Mouse (Mus musculus) lung, postnatal 0 days (tissue): ENCODE measurements around the gene Med13l. TPM values are rescaled to one million over a fixed set of nuclear protein-coding genes. Genes with fewer than 3 reads are reported as not detected.

Experiments
- ATAC-seq: fragments of 200-750 bp; cut with Nextera tagmentation; 2 replicates; pipeline ENCODE4 v1.8.0; 2017; ENCODE audit warnings: moderate library complexity
- DNase-seq: peaks from one replicate; pipeline ENCODE4 v3.0.0-alpha.2; 2016; ENCODE audit warnings: low spot score
- H3K27ac ChIP-seq: fragments of 300-500 bp; sonication (generic); 2 replicates; pipeline ENCODE4 v1.5.1; 2014; ENCODE audit warnings: antibody characterized with exemption, mild to moderate bottlenecking, low read length, mixed read lengths
- H3K27me3 ChIP-seq: fragments of 300-500 bp; sonication (generic); replicated peaks from 2 replicates; pipeline ENCODE4 v1.6.1; 2014; ENCODE audit warnings: low read length, mixed read lengths; ENCODE audit not compliant: insufficient read depth
- H3K36me3 ChIP-seq: fragments of 300-500 bp; sonication (generic); 2 replicates; pipeline ENCODE4 v1.6.1; 2014; ENCODE audit warnings: low read length, mixed read lengths; ENCODE audit not compliant: insufficient read depth
- H3K4me1 ChIP-seq: fragments of 300-500 bp; sonication (generic); 2 replicates; pipeline ENCODE4 v1.6.1; 2014; ENCODE audit warnings: antibody characterized with exemption, low read depth, low read length, mixed read lengths; ENCODE audit not compliant: insufficient read depth
- H3K4me2 ChIP-seq: fragments of 300-500 bp; sonication (generic); replicated peaks from 2 replicates; pipeline ENCODE4 v1.6.1; 2014; ENCODE audit warnings: low read depth, mild to moderate bottlenecking, low read length, moderate library complexity, mixed read lengths
- H3K4me3 ChIP-seq: fragments of 300-500 bp; sonication (generic); 2 replicates; pipeline ENCODE4 v1.5.1; 2014; ENCODE audit warnings: low read depth, low read length
- H3K9ac ChIP-seq: fragments of 300-500 bp; sonication (generic); replicated peaks from 2 replicates; pipeline ENCODE4 v1.6.1; 2014; ENCODE audit warnings: low read depth, mild to moderate bottlenecking
- H3K9me3 ChIP-seq: fragments of 300-500 bp; sonication (generic); 2 replicates; pipeline ENCODE4 v1.6.1; 2016; ENCODE audit warnings: low read length, mixed read lengths
- CTCF ChIP-seq: IDR thresholded peaks from 2 replicates; pipeline ENCODE4 v1.5.1; 2016; ENCODE audit warnings: antibody characterized with exemption, mild to moderate bottlenecking
- EP300 ChIP-seq: IDR thresholded peaks from 2 replicates; pipeline ENCODE4 v1.6.1; 2016; ENCODE audit warnings: antibody characterized with exemption, mild to moderate bottlenecking, control low read depth
- WGBS: fragments of 180-500 bp; shearing (Covaris S2); extraction: QIAGEN DNeasy Blood & Tissue Kit; methylation state at CpG from one replicate; pipeline ENCODE4 v1.1.7; 2014; 5-methylcytosine and 5-hydroxymethylcytosine counted together
- polyA plus RNA-seq: library from polyadenylated mRNA; unstranded; fragments of >200 nt; fragmentation: Nextera tagmentation; extraction: Ambion mirVana; gene quantifications from 2 replicates; pipeline ENCODE4 v1.2.1, GENCODE M21; 2015

The Med13l gene
- polyA plus RNA-seq, 1 experiment from 2014 or later = 10.1 TPM

DNA sequence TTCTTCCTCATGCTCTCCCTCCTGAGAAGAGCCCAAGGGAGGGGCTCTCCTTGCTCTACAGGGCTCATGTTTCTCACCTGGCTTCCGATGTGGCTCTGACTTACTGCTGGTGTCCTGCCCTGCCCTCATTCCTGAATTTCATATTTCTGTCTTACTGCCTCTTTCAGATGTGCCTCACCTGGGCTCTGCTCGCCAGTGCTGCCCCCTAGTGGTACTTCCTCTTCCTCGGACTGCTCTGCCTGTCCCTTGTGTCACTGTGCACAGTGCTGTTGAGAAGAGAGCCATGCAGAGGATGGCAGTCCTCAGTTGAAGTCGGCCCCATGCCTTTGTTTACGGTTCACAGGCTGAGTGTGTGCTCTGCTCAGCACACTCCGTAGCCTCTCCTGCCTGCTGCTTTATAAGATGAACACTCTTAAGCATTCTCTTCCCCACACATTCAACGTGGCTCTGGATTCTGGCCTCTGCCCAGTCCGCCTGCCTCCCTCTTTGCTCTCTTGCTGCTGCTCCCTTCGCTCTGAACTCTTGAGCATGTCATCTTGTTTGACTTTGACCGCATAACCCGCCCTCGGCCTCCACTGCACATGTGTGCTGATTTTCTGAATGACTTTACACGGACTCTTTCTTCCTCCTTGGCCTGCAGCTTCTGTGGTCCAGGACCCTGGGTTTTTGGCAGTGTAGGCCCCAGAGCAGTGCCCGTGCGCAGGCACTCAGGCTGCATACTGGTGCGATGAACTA lies 147.9 kb downstream of the Med13l start:
- no peak overlapping the region for H3K27ac ChIP-seq
- no peaks in the 10 kb centered on the region for H3K36me3 ChIP-seq
- peaks cover 17% of the 10 kb centered on the region for H3K4me1 ChIP-seq
- ATAC-seq = peak; percentile 66
- H3K9ac ChIP-seq = no peak overlapping the region
- no peak overlapping the region for H3K4me3 ChIP-seq
- H3K9me3 ChIP-seq = no peaks in the 10 kb centered on the region
- peak; percentile 69 for DNase-seq
- H3K27me3 ChIP-seq = no peaks in the 10 kb centered on the region
- TF ChIP-seq CTCF (peak; percentile 89), EP300 (no peak)
- WGBS = 49% methylated on average over 16 of the region's 16 CpGs
- H3K4me2 ChIP-seq = no peak overlapping the region

DNA sequence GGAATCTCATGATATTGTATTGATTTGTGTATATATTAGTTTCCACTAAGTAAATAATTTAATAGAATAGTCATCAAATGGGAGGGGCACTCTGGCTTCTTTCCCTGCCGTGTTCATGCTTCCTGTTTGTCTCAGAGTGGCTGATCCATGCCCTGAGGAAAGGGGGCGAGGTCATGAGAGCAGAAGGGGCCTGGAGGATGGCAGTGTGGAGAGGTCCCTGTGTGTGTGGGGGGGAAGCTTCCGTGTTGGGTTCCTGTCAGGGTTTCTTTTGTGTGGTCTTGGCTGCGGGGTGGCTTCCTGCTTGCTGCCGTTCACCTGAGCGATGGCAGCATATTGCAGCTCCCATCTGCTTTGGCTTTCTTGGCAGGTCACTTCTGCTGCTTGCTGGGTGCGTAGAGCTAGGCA lies 149.4 kb downstream of the Med13l start:
- TF ChIP-seq EP300 (peak; percentile 70), CTCF (no peak)
- Histone ChIP-seq H3K27ac (no peak overlapping the region), H3K9me3 (no peaks in the 10 kb centered on the region), H3K4me1 (peaks cover 17% of the 10 kb centered on the region), H3K4me3 (no peak overlapping the region), H3K9ac (no peak overlapping the region), H3K4me2 (no peak overlapping the region), H3K27me3 (no peaks in the 10 kb centered on the region), H3K36me3 (no peaks in the 10 kb centered on the region)
- DNase-seq = peak; percentile 60
- WGBS = 49% methylated on average over 7 of the region's 7 CpGs
- peak; percentile 74 for ATAC-seq

DNA sequence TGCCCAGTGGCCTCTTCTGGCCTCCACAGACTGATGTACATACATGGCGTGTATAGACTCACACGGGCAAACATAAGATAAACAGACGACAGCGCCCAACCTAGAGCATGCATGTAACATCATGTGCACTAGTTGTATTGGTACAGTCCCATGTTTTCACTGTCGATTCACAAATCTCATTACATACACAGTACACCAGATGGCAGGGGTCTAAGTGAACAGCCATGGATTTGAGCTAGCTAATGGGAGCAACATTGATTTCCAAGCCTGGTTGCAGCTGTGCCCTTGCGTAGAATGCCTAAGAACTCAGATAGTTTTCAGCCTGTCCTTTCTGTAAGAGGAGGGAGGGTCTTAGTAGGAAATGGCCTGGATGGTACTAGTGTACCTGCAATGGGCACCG lies 155.0 kb downstream of the Med13l start:
- Histone ChIP-seq H3K27me3 (no peaks in the 10 kb centered on the region), H3K4me2 (no peak overlapping the region), H3K36me3 (no peaks in the 10 kb centered on the region), H3K4me3 (no peak overlapping the region), H3K4me1 (peaks cover 13% of the 10 kb centered on the region), H3K9me3 (no peaks in the 10 kb centered on the region), H3K9ac (no peak overlapping the region), H3K27ac (no peak overlapping the region)
- no peak for TF ChIP-seq CTCF
- no peak for TF ChIP-seq EP300
- WGBS = 87% methylated on average over 7 of the region's 7 CpGs
- DNase-seq = no peak
- no peak for ATAC-seq

DNA sequence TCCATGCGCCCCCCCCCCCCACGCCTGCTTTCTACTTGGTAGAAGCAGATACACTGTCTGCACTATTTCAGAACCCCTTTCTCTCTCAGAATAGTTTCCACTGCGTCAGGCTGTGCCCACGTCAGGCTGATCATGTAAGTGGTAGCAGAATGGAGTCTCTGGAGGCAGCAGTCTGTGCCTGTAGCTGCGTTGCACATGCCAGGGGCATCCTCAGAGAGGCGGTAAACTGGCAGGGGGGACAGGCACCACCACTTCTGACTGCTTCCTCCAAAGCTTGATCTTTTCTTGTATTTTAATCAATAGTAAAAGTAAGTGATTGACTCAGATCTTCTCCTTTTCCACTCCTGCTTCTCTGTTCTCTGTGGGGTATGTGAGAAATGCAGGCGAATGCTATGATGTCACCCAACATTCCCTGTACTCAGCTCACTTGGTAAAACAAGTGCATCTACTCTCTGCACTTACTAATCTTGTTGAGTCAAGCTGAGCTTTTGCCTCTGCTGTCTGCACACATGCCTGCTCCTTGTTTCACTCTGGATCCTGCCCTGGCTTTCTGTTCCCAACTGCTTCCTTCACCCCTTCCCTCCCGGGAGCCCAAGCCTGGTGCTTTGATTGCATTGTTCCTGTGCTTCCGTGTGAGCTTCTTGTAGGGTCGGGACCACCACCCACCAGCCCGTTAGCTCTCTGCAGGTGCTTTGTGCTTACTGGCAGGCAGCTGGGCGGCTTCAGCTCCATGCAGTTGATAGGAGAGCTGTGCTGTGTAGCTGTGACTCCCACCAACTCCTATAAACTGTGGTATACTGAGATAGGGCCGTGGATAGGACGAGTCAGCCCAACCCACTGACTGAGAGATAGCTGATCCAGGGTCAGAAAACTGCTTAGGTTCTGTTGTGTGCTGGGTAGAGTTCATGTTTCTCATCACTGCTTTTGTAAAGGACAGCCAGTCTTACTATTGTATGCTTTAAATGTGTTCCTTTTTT lies 156.1 kb downstream of the Med13l start:
- no peak overlapping the region for H3K4me3 ChIP-seq
- H3K27ac ChIP-seq = no peak overlapping the region
- 64% methylated on average over 14 of the region's 14 CpGs for WGBS

DNA sequence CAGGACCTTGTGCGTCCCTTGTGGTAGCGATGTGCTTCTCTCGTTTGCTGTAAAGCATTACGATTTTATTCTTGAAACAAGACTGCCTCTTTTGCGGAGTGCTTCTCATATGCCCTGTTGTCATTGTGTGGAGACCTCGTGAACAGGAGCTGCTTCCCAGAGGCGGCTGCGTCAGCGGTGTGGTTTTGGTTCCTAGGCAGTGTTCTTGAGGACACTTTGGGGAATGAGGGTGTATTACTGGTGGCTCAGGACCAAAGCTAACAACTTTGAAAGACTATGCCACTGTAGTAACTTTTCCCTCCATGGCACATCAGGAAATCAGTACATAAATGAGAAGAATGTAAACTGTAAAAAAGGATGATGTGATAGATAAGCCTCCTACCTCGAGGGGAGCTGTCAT lies 157.0 kb downstream of the Med13l start:
- no peak overlapping the region for H3K27ac ChIP-seq
- H3K4me2 ChIP-seq = no peak overlapping the region
- peaks cover 12% of the 10 kb centered on the region; the same call in 1 of the 2 replicates for H3K4me1 ChIP-seq
- 57% methylated on average over 10 of the region's 10 CpGs for WGBS
- H3K36me3 ChIP-seq = no peaks in the 10 kb centered on the region
- no peak overlapping the region for H3K4me3 ChIP-seq
- no peaks in the 10 kb centered on the region for H3K9me3 ChIP-seq
- ATAC-seq (no peak), DNase-seq (no peak)
- no peak overlapping the region for H3K9ac ChIP-seq
- H3K27me3 ChIP-seq = no peaks in the 10 kb centered on the region
- TF ChIP-seq EP300 (no peak), CTCF (0 out of 2 replicates have a peak, but pooled peaks have one; percentile 6)

More for the DNA sequence above, 156.1 kb downstream of the Med13l start:
- peaks cover 12% of the 10 kb centered on the region; the same call in 1 of the 2 replicates for H3K4me1 ChIP-seq
- H3K36me3 ChIP-seq = no peaks in the 10 kb centered on the region
- ATAC-seq (no peak), DNase-seq (no peak)
- TF ChIP-seq CTCF (no peak), EP300 (no peak)
- H3K9ac ChIP-seq = no peak overlapping the region
- H3K27me3 ChIP-seq = no peaks in the 10 kb centered on the region
- no peaks in the 10 kb centered on the region for H3K9me3 ChIP-seq
- H3K4me2 ChIP-seq = no peak overlapping the region

DNA sequence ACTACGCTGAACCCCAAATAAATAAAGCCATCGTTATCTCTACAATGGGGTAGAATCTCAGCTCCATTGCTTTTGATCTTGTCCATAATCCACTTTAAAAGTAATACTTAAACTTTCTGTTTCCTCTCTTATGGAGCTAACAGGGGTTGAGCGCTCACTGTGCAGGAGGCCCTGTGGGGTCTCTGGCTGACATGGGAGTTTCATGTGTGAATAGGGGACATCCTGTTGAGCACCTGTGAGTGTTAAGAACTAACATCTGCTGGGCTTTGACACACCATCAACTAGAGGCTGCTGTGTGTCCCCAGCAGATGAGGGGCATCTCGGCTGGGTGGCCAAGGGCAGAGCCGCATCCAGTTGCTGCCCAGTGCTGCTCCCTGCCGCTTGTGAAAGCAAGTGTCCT lies 157.6 kb downstream of the Med13l start:
- Histone ChIP-seq H3K27ac (no peak overlapping the region), H3K9me3 (no peaks in the 10 kb centered on the region), H3K36me3 (no peaks in the 10 kb centered on the region), H3K9ac (no peak overlapping the region), H3K27me3 (no peaks in the 10 kb centered on the region), H3K4me2 (no peak overlapping the region), H3K4me3 (no peak overlapping the region), H3K4me1 (peaks cover 12% of the 10 kb centered on the region; the same call in 1 of the 2 replicates)
- no peak for TF ChIP-seq CTCF
- TF ChIP-seq EP300 = no peak
- ATAC-seq (no peak), DNase-seq (no peak)
- WGBS = 88% methylated on average over 6 of the region's 6 CpGs
